Mouse (Mus musculus): ENCODE data around the gene Crisp1.

The Crisp1 gene

GRCm38 (mm10) chr17:40319062-40319461 lies at the start of gene Crisp1:
Gene Crisp1, minus strand, starts transcription at chr17:40319207.
- DNase-seq (ENCODE audit: low spot score): no peak

GRCm38 (mm10) chr17:40342497-40343009 lies 23.5 kb upstream of the Crisp1 start:
- DNase-seq (ENCODE audit: low spot score): no peak

- DNase-seq (ENCODE audit: low spot score): no peak
Observed at GRCm38 (mm10) chr17:40285435-40285834, 33.6 kb downstream of the Crisp1 start.

- no peak for DNase-seq (ENCODE audit: low spot score)
Observed at GRCm38 (mm10) chr17:40275519-40275918, 43.5 kb downstream of the Crisp1 start.

- no peak for DNase-seq (ENCODE audit: low spot score)
Observed at GRCm38 (mm10) chr17:40274906-40275470, 44.0 kb downstream of the Crisp1 start.

- no peak for DNase-seq (ENCODE audit: low spot score)
Observed at GRCm38 (mm10) chr17:40252487-40252886, 66.5 kb downstream of the Crisp1 start.

Data from c-Kit-positive CD71-positive TER-119-positive erythroid progenitor cells, embryonic 14.5 days (primary cell).